Mouse (Mus musculus): ENCODE measurements around the gene Sdr39u1.

The Sdr39u1 gene
- long read RNA-seq, experiment 1, transcript Sdr39u1-207 (5 exons, 867 nt) = minor isoform, 13 of 79 reads
- long read RNA-seq, experiment 1, transcript Sdr39u1-201 (6 exons, 1,255 nt) = major isoform, 51 of 79 reads
- long read RNA-seq, experiment 1, partial matches to known transcripts = 3 of 79 reads
- long read RNA-seq, experiment 1, other reads (novel, unspliced or antisense) = 10 of 79 reads
- long read RNA-seq, experiment 2, transcript Sdr39u1-207 (5 exons, 867 nt) = minor isoform, 7 of 75 reads
- long read RNA-seq, experiment 2, transcript Sdr39u1-201 (6 exons, 1,255 nt) = major isoform, 46 of 75 reads
- long read RNA-seq, experiment 2, partial matches to known transcripts = 2 of 75 reads
- long read RNA-seq, experiment 2, other reads (novel, unspliced or antisense) = 19 of 75 reads

GRCm38 (mm10) chr14:55899701-55900413, at the start of gene Sdr39u1:
Sdr39u1 (minus strand) TSS chr14:55900293.
- intact Hi-C loops (cut with DNase I) = no loop called here

GRCm38 (mm10) chr14:55946269-55946969, 46.3 kb upstream of the Sdr39u1 start:
- intact Hi-C loops (cut with DNase I) = no loop called here

- intact Hi-C loops (cut with DNase I) = no loop called here
Observed at GRCm38 (mm10) chr14:55944575-55944974, 44.5 kb upstream of the Sdr39u1 start, which contains the start of gene Cma1. Cma1 (minus strand) TSS chr14:55944675.

GRCm38 (mm10) chr14:55943601-55944000, 43.5 kb upstream of the Sdr39u1 start:
- intact Hi-C loops (cut with DNase I) = no loop called here

DNA sequence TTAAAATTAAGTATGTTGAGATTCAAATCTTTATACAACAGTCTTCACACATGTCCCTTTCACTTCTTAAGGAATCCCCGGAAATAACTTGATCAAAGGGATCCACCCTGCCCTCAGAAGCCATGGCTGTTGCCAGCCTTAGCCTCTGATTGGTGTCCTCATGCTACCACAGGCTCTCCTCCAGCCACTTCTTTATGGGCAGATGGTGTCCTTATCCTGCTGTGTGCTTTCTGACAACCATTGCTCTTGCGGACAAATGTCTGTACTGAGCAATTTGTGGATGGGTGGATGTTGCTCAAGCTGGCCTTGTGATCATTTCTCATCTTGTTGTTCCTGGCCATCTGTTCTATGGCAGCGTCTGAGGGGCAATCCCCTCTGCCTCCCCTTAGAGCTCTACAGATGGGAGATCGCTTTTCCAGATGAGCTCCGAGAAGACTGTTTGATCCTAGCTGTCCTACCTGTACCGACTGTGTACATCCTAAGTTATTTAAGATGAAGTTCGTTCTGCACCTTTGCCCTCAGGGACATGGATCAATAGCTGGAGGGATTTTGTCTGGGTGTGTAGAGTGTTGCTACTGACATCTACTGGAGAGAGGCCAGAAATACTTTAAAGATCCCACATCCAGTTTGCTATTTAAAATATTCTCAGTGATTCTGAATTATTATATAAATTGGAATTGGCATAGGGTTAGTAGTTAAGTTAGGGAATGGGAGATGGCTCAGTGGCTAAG, 40.1 kb upstream of the Sdr39u1 start:
- intact Hi-C loops (cut with DNase I) = no loop called here

DNA sequence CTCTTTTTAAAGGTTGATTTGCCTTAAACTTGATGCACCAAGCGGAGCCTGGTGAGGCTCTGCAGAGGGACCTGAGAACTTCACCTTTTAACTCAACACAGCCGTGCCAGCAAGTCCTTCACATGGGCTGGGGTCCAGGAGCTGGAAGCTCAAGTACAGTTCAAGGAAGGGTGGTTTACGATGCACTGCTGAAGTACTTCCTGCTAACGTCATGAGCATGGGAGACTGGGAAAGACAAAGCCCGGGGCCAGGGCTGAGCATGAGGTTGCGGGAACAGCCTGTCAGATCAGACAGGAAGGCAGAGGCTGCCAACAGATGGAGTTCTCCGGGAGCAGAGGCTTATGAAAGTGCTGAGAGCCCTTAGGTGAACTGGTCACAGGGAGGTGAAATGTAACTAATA, 33.5 kb upstream of the Sdr39u1 start:
- intact Hi-C loops (cut with DNase I) = no loop called here

GRCm38 (mm10) chr14:55929263-55929997, 29.3 kb upstream of the Sdr39u1 start:
- intact Hi-C loops (cut with DNase I) = no loop called here

DNA sequence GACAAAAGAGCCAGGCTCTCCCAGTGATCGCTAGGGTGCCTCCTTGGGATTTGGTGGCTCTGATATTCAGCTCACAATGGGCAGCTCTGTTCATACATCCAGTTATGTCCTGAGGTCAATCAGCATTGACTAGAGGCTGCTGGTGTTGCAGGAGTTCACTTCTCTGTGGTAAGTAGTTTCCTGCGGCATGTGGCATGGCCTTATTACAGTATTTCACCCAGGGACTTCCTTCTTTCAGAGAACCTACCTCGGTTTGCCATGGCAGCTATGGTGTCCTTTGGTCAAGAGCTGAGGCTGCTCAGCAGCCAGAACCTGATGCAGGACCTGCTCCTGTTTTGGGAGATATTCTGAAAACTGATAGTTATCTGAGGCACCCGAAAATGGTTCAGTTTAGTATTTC, 26.8 kb upstream of the Sdr39u1 start:
- intact Hi-C loops (cut with DNase I) = no loop called here

- intact Hi-C loops (cut with DNase I) = no loop called here
Observed at GRCm38 (mm10) chr14:55922475-55923232, 22.6 kb upstream of the Sdr39u1 start.

GRCm38 (mm10) chr14:55918240-55919082, 18.4 kb upstream of the Sdr39u1 start:
- intact Hi-C loops (cut with DNase I) = loop anchor here (2.0 kb wide), 1 partner anchor 40 kb away; no protein-coding TSS in a partner anchor

GRCm38 (mm10) chr14:55913406-55913805, 13.3 kb upstream of the Sdr39u1 start:
- intact Hi-C loops (cut with DNase I) = no loop called here

DNA sequence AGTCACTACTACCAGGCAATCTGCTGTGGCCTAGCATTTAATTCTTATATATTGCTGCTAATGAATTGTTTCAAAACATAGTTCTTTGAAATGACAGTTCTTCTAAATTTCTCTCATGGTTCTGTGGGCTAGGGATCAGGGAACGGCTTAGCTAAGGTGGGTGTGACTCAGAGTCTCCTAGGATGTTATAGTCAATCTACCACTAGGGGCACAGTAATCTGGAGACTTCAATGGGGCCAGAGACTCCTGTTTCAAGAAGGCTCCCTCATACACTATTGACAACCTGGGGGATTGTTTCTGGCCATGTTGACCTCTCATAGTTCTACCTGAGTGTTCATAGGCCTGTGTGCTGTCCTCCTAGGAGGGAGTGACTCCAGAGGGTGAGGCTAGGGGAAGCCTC, 5.4 kb upstream of the Sdr39u1 start:
- intact Hi-C loops (cut with DNase I) = no loop called here

DNA sequence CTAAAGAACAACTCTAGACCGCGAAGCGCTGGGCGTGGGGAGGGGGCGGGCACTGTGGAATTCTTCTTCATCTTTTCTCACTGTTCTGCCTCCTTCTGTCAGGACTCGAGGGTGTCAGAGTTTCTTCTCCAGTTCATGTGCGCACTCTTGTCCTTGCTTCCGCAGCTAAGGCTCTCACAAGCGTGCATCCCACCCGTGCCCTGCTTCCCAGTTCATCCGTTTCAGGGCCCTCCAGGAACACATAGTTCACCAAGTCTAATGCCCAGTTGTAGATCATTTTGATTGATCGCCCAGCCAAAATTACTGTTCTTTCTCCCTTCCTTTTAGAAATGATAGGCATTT, 292 bp upstream of the Sdr39u1 start:
- intact Hi-C loops (cut with DNase I) = no loop called here

DNA sequence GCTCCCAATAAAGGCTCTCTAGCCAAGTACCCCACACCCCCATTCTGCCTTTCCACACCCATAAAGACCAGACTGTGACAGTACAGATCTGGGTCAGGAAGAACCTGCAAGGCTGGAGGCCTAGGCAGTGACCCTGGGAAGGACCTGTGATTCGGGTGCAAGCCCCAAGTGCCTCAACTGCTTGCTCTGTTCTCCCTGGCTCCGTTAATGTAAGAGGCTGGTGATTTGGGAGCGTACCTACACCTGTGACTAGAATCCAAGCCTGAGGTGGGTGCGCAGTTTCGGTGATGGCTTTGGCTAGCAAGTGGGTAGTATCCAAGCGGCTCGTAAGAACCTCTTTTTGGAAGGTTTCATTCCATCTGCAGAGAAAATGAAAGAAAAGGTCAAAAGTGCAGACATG, 1.1 kb downstream of the Sdr39u1 start:
- intact Hi-C loops (cut with DNase I) = no loop called here

DNA sequence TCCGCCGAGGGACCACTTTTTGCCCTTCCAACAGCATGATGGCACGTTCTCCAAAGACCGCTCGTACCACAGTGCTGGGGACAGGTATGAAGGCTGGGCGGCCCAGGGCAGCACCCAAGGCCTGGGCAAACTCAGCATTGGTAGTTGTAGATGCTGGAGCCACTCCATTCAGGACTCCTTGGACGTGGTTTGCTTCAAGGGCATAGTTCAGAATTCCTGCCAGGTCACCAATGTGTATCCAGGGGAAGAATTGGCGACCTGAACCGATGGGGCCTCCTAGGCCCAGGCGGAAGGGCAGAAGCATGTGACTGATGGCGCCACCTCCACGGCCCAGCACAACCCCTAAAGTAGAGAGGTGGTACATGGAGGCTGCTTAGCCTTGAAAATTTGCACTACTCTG, 2.4 kb downstream of the Sdr39u1 start:
- intact Hi-C loops (cut with DNase I) = no loop called here

GRCm38 (mm10) chr14:55886571-55887382, 13.3 kb downstream of the Sdr39u1 start:
- intact Hi-C loops (cut with DNase I) = no loop called here

DNA sequence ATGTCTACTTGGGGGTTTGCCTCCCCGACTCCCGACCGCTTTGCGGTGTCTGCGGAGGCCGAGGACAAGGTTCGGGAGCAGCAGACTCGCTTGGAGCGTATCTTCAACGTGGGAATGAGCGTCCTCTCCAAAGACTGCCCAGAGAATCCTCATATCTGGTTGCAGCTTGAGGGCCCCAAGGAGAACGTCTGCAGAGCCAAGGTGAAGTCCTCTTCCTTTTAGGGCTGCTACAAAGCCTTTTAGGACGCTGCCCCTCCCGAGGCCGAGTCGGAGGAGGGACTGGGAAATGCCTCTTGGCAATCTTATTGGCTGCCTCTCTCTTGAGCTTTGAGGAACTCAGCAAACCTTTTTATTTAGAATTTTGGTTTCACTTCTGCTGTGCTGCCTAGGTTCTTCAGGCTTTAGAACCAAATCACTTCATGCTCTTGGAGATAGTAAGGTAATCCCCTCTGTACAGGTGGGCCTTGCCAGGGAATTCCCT, 14.3 kb downstream of the Sdr39u1 start:
- intact Hi-C loops (cut with DNase I) = no loop called here

All from adrenal gland (tissue).